Mouse (Mus musculus): ENCODE measurements at regions not wholly inside any gene's neighbourhood (a gene's known extent, or its start where the extent isn't known, plus 50 kb on each side); places are given as distances from the start of the nearest gene placed in this dataset.

DNA sequence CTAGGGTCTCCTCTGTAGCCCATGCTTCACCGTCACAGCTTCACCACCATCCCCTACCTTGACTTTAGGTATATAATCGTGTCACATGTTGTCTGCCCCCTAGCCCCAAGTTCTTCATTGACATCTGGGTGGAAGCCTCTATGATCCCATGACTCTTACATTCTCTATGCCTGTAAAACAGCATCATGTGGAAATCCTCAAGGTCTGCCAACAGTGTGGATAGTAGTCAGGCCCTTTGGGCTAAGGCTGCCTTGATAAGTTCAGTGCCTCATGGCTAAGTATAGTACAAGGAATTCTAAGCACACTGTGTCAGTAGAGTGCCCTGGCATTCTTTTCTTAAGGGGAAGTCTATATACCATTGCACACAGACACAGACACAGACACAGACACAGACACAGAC is 496.2 kb downstream of the Tbc1d22a start:
- H3K4me1 ChIP-seq (replicated peaks; ENCODE audit: control insufficient read depth, insufficient read depth, low read length), result no peaks in the 10 kb centered on the region
- no peak overlapping the region for H3K4me3 ChIP-seq (ENCODE audit: control insufficient read depth, insufficient read depth, low read length)
- DNase-seq, result no peak
- no peak overlapping the region for H3K27ac ChIP-seq (ENCODE audit: control insufficient read depth, insufficient read depth, low read length)
- no peaks in the 10 kb centered on the region for H3K27me3 ChIP-seq (ENCODE audit: control insufficient read depth, insufficient read depth, low read length)
- TF ChIP-seq POLR2A (IDR thresholded peaks at IDR 0.05; ENCODE audit: control insufficient read depth, extremely low read depth, insufficient read depth, low read length, poor library complexity) (no peak), CTCF (IDR thresholded peaks at IDR 0.05; ENCODE audit: borderline replicate concordance, control insufficient read depth, extremely low read depth, insufficient read depth, low read length, poor library complexity) (no peak)
- WGBS, result 92% methylated on average over 2 of the region's 2 CpGs
- no peaks in the 10 kb centered on the region for H3K36me3 ChIP-seq (ENCODE audit: control insufficient read depth, insufficient read depth, low read length)

DNA sequence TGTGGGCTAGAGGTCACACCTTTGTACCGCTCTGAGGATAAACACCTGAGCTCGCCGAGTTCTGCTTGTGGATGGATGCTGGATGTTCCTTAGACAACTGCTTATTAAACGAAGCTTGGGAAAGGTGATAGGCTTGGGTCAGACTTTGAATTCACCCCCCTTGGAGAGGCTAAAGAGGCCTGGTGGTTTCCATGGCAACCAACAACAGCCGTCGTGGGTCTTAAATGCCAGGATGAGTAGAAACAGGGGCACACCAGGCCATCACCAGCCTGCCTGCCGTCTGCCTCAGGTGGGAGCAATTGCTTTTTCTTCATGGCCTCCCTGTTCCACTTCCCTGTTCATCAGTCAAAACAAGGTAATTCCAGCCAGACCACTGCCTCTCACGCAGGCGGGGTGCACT is 504.1 kb downstream of the Tbc1d22a start:
- H3K36me3 ChIP-seq (ENCODE audit: control insufficient read depth, insufficient read depth, low read length), result no peaks in the 10 kb centered on the region
- no peak for DNase-seq
- TF ChIP-seq CTCF (IDR thresholded peaks at IDR 0.05; ENCODE audit: borderline replicate concordance, control insufficient read depth, extremely low read depth, insufficient read depth, low read length, poor library complexity) (no peak), POLR2A (IDR thresholded peaks at IDR 0.05; ENCODE audit: control insufficient read depth, extremely low read depth, insufficient read depth, low read length, poor library complexity) (no peak)
- 84% methylated on average over 9 of the region's 9 CpGs for whole genome bisulfite sequencing
- H3K27me3 ChIP-seq (ENCODE audit: control insufficient read depth, insufficient read depth, low read length), result no peaks in the 10 kb centered on the region
- no peaks in the 10 kb centered on the region for H3K4me1 ChIP-seq (replicated peaks; ENCODE audit: control insufficient read depth, insufficient read depth, low read length)
- no peak overlapping the region for H3K4me3 ChIP-seq (ENCODE audit: control insufficient read depth, insufficient read depth, low read length)
- H3K27ac ChIP-seq (ENCODE audit: control insufficient read depth, insufficient read depth, low read length), result no peak overlapping the region

- Histone ChIP-seq H3K4me1 (replicated peaks; ENCODE audit: control insufficient read depth, insufficient read depth, low read length) (no peaks in the 10 kb centered on the region), H3K36me3 (ENCODE audit: control insufficient read depth, insufficient read depth, low read length) (no peaks in the 10 kb centered on the region), H3K27me3 (ENCODE audit: control insufficient read depth, insufficient read depth, low read length) (no peaks in the 10 kb centered on the region), H3K27ac (ENCODE audit: control insufficient read depth, insufficient read depth, low read length) (no peak overlapping the region), H3K4me3 (ENCODE audit: control insufficient read depth, insufficient read depth, low read length) (no peak overlapping the region)
- TF ChIP-seq POLR2A (IDR thresholded peaks at IDR 0.05; ENCODE audit: control insufficient read depth, extremely low read depth, insufficient read depth, low read length, poor library complexity) (no peak), CTCF (IDR thresholded peaks at IDR 0.05; ENCODE audit: borderline replicate concordance, control insufficient read depth, extremely low read depth, insufficient read depth, low read length, poor library complexity) (no peak)
- no peak for DNase-seq
- 88% methylated on average over 12 of the region's 12 CpGs for WGBS
Observed at GRCm38 (mm10) chr15:86719088-86719487, 504.8 kb downstream of the Tbc1d22a start.

GRCm38 (mm10) chr15:86721131-86721530 is 506.9 kb downstream of the Tbc1d22a start:
- Histone ChIP-seq H3K27me3 (ENCODE audit: control insufficient read depth, insufficient read depth, low read length) (no peaks in the 10 kb centered on the region), H3K36me3 (ENCODE audit: control insufficient read depth, insufficient read depth, low read length) (no peaks in the 10 kb centered on the region), H3K4me1 (replicated peaks; ENCODE audit: control insufficient read depth, insufficient read depth, low read length) (no peaks in the 10 kb centered on the region), H3K27ac (ENCODE audit: control insufficient read depth, insufficient read depth, low read length) (no peak overlapping the region), H3K4me3 (ENCODE audit: control insufficient read depth, insufficient read depth, low read length) (no peak overlapping the region)
- WGBS, result 89% methylated on average over 5 of the region's 5 CpGs
- no peak for TF ChIP-seq POLR2A (IDR thresholded peaks at IDR 0.05; ENCODE audit: control insufficient read depth, extremely low read depth, insufficient read depth, low read length, poor library complexity)
- TF ChIP-seq CTCF (IDR thresholded peaks at IDR 0.05; ENCODE audit: borderline replicate concordance, control insufficient read depth, extremely low read depth, insufficient read depth, low read length, poor library complexity), result no peak
- DNase-seq, result no peak

DNA sequence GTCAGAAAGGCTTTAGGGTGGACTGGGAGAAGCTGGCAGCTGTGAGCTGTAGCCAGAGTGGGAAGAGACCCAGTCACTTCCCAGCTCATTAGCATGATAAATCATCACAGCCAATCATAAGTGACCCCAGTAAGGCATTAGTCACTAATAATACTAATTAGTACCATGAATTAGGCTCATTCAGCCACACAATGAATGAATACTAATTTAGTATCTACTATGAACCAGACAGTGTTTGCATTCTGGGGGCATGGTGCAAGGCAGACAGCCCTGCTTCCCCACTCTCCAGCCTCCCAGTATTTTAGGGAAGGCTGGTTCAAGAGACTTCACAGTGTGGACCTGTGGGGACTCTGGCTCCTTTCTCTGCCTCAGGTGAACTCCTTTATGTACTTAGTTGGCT is 523.7 kb downstream of the Tbc1d22a start:
- Histone ChIP-seq H3K27me3 (ENCODE audit: control insufficient read depth, insufficient read depth, low read length) (no peaks in the 10 kb centered on the region), H3K36me3 (ENCODE audit: control insufficient read depth, insufficient read depth, low read length) (no peaks in the 10 kb centered on the region)
- TF ChIP-seq POLR2A (IDR thresholded peaks at IDR 0.05; ENCODE audit: control insufficient read depth, extremely low read depth, insufficient read depth, low read length, poor library complexity) (no peak), CTCF (IDR thresholded peaks at IDR 0.05; ENCODE audit: borderline replicate concordance, control insufficient read depth, extremely low read depth, insufficient read depth, low read length, poor library complexity) (no peak)

DNA sequence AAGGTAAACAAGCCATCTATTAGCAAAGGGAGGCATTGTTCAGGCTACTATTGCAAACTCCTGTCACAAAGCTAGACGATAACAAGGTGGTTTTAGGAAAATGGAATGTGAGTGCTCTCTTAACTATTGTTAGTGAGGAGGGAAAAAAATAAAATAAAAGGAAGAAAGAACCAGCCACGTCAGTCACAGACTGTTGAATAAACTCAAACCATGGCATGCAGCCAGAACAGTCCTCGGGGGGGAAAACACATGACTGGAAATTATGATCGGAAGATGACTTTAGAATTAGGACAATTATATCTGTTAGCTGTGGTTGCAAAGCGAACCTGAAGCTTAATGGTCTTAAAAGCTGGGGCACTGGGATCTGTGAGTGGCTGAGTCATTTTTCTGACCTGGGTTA is 524.1 kb downstream of the Tbc1d22a start:
- no peak for DNase-seq
- 72% methylated on average over 5 of the region's 5 CpGs for WGBS

More for the DNA sequence above, 523.7 kb downstream of the Tbc1d22a start:
- H3K4me3 ChIP-seq (ENCODE audit: control insufficient read depth, insufficient read depth, low read length), result no peak overlapping the region
- no peak for DNase-seq
- no peak overlapping the region for H3K27ac ChIP-seq (ENCODE audit: control insufficient read depth, insufficient read depth, low read length)
- H3K4me1 ChIP-seq (replicated peaks; ENCODE audit: control insufficient read depth, insufficient read depth, low read length), result no peaks in the 10 kb centered on the region

GRCm38 (mm10) chr15:86738776-86739175 is 524.5 kb downstream of the Tbc1d22a start:
- TF ChIP-seq POLR2A (IDR thresholded peaks at IDR 0.05; ENCODE audit: control insufficient read depth, extremely low read depth, insufficient read depth, low read length, poor library complexity) (no peak), CTCF (IDR thresholded peaks at IDR 0.05; ENCODE audit: borderline replicate concordance, control insufficient read depth, extremely low read depth, insufficient read depth, low read length, poor library complexity) (no peak)
- Histone ChIP-seq H3K27me3 (ENCODE audit: control insufficient read depth, insufficient read depth, low read length) (no peaks in the 10 kb centered on the region), H3K36me3 (ENCODE audit: control insufficient read depth, insufficient read depth, low read length) (no peaks in the 10 kb centered on the region), H3K4me1 (replicated peaks; ENCODE audit: control insufficient read depth, insufficient read depth, low read length) (no peaks in the 10 kb centered on the region), H3K27ac (ENCODE audit: control insufficient read depth, insufficient read depth, low read length) (no peak overlapping the region), H3K4me3 (ENCODE audit: control insufficient read depth, insufficient read depth, low read length) (no peak overlapping the region)
- 87% methylated on average over 5 of the region's 5 CpGs for WGBS
- DNase-seq, result no peak

More for the DNA sequence above, 524.1 kb downstream of the Tbc1d22a start:
- H3K4me3 ChIP-seq (ENCODE audit: control insufficient read depth, insufficient read depth, low read length), result no peak overlapping the region
- H3K27me3 ChIP-seq (ENCODE audit: control insufficient read depth, insufficient read depth, low read length), result no peaks in the 10 kb centered on the region
- TF ChIP-seq POLR2A (IDR thresholded peaks at IDR 0.05; ENCODE audit: control insufficient read depth, extremely low read depth, insufficient read depth, low read length, poor library complexity), result no peak
- no peak for TF ChIP-seq CTCF (IDR thresholded peaks at IDR 0.05; ENCODE audit: borderline replicate concordance, control insufficient read depth, extremely low read depth, insufficient read depth, low read length, poor library complexity)
- no peaks in the 10 kb centered on the region for H3K4me1 ChIP-seq (replicated peaks; ENCODE audit: control insufficient read depth, insufficient read depth, low read length)
- H3K27ac ChIP-seq (ENCODE audit: control insufficient read depth, insufficient read depth, low read length), result no peak overlapping the region
- H3K36me3 ChIP-seq (ENCODE audit: control insufficient read depth, insufficient read depth, low read length), result no peaks in the 10 kb centered on the region

Measured in thymus, adult 2 months (tissue).